Mouse (Mus musculus) adrenal gland, postnatal 10 days (tissue): ENCODE measurements around the gene Tk1. TPM values are rescaled to one million over a fixed set of nuclear protein-coding genes. Genes with fewer than 3 reads are reported as not detected.

Experiments
- DNase-seq: peaks from one replicate; pipeline ENCODE4 v3.0.0; 2021; ENCODE audit warnings: mixed read lengths
- long read RNA-seq, 2 experiments: library from polyadenylated mRNA; stranded (forward); transcript quantifications; one replicate each; pipeline ENCODE4 v2.0.0; 2021
- total RNA-seq, 2 experiments: library from RNA; stranded (reverse); gene quantifications; 2 replicates each; pipeline ENCODE4 v1.2.3; 2021

Gene Tk1
- total RNA-seq, result 10 to 100 TPM; 39.7 to 47.3 TPM
- long read RNA-seq, experiment 1, transcript Tk1-201 (7 exons, 1,440 nt), result major isoform, 59 of 75 reads
- long read RNA-seq, experiment 1, partial matches to known transcripts, result 6 of 75 reads
- long read RNA-seq, experiment 1, other reads (novel, unspliced or antisense), result 7 of 75 reads
- long read RNA-seq, experiment 2, transcript Tk1-201 (7 exons, 1,440 nt), result major isoform, 29 of 34 reads
- long read RNA-seq, experiment 2, partial matches to known transcripts, result 0 of 34 reads
- long read RNA-seq, experiment 2, other reads (novel, unspliced or antisense), result 4 of 34 reads

- peak; percentile 80 for DNase-seq
Measured at GRCm38 (mm10) chr11:117825333-117826101, at the start of gene Tk1, which contains the start of gene Afmid. TSS of gene Tk1 (minus strand) at chr11:117826092. TSS of gene Afmid (plus strand) at chr11:117825924.

GRCm38 (mm10) chr11:117875681-117876080 lies 49.8 kb upstream of the Tk1 start:
- no peak for DNase-seq

DNA sequence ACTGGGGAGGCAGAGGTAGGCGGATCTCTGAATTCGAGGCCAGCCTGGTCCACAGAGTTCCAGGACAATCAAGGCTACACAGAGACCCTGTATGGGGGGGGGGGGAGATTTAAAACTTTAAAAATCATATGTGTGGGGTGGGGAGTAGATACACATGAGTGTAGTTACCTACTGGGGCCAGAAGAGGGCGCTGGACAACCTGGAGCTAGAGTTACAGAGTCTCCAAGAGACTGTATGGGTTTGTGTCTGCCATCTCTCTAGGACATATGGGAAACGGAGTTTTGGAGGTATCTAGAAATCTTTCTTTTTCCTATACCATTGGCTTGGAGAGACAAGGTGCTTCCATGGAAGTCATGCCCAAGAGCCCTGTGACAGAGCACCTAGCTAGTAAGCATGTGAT lies 48.5 kb upstream of the Tk1 start:
- DNase-seq, result no peak

DNA sequence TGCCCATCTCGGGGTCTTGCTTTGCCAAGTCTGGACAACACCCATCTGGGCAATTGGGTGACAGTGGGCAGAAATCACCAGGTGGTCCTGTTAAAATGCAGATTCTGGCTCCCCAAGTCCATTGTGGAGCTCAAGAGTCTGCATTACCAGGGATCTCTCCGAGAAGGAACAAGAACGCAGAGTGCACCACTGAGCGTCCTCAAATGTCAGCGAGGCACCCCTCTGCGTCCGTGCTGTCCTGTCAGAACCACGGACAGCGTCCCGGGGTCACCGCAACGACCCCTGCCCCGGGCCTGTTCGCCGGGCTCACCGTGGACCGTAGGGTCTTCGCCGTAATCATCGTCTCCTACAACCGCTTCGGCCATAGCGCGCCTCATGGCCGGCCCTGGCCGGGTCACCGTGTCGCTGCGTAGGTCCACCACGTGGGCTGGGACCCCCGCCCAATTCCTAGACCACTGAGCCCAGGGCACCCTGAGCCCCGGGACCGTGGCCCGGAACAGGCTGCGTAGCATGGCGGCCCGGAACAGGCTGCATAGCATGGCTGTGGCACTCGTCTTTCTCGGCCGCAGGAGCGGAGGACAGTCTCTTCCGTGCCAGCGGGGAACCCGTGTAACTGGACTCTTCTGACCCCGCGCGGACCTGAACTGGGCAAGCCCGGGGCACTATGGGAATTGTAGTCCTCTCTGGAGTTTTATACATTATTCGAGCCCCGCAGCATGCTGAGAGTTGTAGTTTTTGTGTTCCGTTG lies 47.1 kb upstream of the Tk1 start, which contains the start of gene Tha1:
TSS of gene Tha1 (minus strand) at position 621 of the 748 bp plus-strand sequence.
- peak; percentile 90 for DNase-seq

- DNase-seq, result no peak
Measured at GRCm38 (mm10) chr11:117871911-117872584, 46.2 kb upstream of the Tk1 start.

GRCm38 (mm10) chr11:117871376-117871775 lies 45.5 kb upstream of the Tk1 start:
- DNase-seq, result no peak

DNA sequence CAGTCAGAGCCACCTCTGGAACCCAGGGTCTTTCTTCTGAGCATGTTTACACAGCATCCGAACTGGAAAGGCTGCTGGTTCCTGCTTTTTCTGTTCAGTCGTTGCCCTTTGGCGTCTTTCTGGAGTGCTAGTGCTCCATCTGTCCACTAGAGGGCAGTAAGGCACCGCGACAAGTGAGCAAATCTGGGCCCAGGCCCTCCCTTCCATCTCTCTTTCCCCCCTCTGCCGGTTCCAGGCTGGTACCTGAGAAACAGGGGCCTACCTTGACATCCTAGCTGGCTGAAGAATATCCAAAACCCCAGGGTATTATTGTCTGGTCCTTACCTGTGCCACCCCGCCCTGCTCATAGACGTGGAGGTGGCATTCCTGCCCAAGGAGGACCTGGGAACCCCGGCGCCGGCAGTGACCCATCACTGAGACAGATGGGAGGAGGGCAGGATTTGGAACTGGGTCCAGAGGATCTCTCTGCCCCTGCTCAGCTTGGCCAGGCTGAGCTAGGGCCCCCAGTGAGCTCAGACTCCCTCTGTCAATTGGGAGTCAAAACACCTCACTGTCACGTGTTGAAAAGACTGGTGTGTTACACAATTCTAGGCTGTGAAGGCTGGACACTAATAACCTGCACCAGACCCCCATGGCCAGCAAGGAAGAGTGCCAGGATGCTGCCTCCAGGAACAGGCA lies 44.9 kb upstream of the Tk1 start:
- DNase-seq, result peak; percentile 78

DNA sequence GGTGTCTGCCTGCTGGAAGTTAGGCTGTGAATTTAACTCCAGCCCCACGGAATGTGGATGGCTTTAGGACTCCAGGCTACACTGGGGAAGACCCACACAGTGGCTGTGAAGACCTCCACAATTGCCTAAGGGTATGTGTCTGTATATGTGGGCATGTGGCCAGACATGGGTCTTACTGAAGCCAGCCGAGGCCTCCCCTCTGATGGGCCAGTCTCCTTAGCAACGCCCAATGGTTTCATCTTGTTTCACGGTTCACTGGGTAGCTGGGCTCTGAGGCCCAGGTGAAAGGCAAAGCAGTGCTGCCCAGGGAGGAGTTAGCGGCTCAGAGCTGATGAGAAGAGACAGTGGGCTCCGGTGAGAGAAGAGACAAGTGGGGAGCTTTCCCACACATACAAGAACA lies 40.1 kb upstream of the Tk1 start:
- no peak for DNase-seq

DNA sequence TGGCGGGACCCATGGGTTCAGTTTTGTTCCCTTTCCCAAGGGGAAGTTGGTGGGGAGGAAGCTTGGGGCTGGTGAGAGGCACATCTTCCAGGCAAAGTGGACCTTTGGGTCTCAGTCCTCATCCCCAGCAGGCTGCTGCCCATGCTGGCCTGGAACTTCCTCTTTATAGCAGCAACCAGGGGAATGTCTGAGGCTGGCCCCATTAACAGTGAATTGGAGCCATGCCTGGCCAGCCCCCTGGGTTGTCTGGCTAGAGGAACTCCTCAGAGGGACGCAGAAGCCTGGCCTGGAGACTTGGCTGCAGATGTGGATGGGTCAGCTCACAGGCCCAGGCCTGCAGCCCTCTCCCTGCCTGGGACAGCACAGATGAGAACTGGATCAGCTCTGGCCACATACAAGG lies 38.9 kb upstream of the Tk1 start:
- no peak for DNase-seq

DNA sequence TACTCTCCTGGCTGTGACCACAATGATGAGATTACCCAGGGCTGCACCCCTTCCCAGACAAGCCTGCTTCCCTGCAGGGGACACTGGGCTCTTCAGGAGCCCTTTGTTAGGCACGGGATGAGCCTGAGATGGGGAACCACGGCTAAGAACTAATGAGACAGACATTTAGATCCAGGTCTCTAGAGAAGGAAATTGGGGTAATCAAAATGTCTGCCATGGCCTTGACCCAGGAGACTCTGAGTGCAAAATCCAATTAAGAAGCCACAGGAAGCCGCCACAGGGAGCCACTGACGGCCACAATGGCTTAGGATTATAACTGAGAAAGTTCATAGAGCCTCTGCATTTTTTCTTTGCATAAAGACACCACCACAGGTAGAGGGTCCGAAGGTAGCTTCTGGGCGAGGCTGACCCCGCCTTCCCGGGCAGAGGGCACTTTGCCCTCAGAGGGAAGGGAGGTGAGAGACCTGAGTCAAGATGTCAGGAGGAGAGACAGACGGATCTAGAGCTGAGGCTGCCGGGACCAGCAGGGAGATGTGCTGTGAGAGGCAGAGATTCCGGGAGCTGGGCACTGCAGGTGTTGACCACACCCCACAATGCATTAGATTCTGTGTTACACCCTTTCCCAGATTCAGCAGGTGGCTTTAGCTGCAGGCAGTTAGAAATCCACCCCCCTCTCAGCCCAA lies 37.4 kb upstream of the Tk1 start:
- DNase-seq, result no peak

- no peak for DNase-seq
Measured at GRCm38 (mm10) chr11:117860601-117861000, 34.7 kb upstream of the Tk1 start, which contains the start of gene Tmem235. TSS of gene Tmem235 (plus strand) at chr11:117860752.

DNA sequence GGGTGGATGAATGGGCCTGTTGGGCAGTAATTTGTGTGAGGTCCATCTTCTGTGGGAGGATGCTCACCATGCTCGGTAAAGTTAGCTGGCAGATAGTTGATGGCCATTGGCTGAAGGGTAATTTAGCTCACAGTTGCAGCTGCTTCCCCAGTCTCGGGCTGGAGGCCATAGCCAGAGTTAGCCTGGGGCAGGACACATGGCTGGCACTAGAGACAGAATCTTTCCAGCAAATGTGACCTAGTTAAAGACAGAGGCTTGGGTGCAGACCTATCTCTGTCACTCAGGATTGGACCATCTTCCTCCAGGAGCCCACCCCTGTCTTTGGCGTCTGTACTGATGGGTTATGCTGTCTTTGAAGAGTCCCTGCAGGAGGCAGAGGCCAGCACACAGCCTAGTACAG lies 32.5 kb upstream of the Tk1 start:
- DNase-seq, result no peak

- DNase-seq, result no peak
Measured at GRCm38 (mm10) chr11:117857462-117857861, 31.6 kb upstream of the Tk1 start.

- no peak for DNase-seq
Measured at GRCm38 (mm10) chr11:117855975-117856374, 30.1 kb upstream of the Tk1 start.

DNA sequence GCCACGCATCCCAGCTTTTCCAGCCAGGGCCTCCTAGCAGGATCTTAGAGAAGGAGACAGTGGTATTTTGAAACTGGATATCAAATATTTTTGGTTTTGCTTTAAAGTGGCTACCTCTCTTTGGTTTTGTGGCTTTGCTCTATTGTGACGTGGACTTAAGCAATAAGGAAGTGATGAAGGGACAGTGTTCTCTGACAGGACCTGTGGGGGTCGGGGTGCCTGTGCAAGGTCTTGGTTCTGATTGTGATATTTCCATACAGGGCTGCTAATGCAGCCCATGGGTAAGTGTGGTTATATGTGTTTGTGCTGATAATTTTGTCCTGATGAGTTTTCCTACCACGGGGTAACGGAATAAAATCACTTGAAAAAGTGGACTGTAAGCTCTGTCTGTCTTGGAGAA lies 29.5 kb upstream of the Tk1 start:
- DNase-seq, result no peak

DNA sequence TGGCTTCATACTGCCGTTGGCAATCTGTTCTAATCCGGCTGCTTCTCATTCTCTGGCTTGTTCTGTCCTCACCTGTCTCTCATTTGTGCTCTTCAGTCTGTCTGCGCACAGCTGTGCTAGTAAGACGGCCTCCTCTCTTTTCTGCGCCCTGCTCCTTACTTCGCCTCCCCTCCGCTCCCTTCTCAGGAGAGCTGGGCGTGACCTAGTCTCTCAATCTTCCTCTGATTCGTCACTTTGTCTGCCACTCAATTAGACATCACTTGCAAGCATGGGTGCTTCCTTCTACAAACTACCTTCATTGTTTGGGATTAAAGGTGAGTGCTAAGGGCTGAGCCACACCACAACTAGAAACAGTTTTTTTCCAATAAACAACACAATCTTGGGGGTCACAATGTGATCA lies 28.3 kb upstream of the Tk1 start:
- no peak for DNase-seq

DNA sequence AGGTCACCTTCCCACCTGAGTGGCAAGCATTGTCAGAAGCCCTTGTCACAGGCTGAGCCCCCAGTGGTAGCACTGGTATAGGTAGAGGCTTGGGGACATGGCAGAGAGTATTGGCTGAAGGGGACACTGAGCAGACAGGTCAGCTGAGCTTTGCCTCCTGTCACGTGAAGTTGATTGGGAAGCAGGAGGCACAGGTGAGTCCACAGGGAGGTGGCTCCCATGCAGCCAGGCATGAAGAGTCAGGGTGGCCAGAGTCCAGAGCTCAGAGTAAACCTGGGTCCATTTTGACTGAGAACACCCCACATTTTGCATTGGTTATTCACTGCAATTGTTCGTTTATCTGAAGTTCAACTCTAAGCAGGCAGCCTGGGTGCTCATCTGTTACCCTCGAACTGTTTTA lies 27.0 kb upstream of the Tk1 start:
- no peak for DNase-seq

GRCm38 (mm10) chr11:117848985-117849671 lies 23.2 kb upstream of the Tk1 start, which contains the start of gene Birc5:
TSS of gene Birc5 (plus strand) at chr11:117849251.
- peak; percentile 98 for DNase-seq

DNA sequence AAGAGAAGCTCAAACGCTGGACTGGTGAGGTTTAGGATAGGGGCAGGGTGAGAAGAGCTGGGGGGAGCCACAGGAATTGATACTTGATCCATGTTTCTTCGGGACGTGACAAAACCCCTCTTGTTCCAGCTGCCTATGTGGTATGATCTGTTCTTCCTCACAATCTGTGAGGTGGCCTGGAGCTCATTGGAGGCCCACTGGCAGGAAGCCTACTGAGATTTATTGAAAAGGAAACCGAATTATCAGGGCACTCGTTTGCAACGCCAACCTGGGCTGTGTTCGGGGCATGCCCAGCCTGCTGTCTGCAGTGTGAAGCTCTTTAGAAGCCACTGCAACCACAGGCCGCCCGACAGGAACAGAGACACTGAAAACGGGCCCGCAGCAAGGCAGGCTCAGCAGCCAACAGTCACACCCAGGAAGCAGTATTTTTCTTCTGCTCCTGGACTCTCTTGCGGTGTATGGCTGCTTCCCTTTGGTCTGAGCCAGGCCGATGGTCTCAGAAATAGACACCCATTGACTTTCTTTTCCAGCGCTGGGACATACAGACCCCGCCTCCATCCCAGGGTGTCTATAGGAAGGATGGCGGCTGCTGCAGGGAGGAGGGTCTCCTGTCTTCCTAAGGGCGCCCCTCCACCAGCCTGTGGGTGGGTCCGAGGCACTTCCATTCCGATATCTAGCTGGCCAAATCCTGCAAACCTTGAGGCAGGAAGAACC lies 22.5 kb upstream of the Tk1 start:
- DNase-seq, result peak; percentile 56
